Mouse (Mus musculus) heart, adult 2 months (tissue): ENCODE measurements at regions not wholly inside any gene's neighbourhood (a gene's known extent, or its start where the extent isn't known, plus 50 kb on each side); places are given as distances from the start of the nearest gene placed in this dataset.

Experiments
- DNase-seq, 2 experiments: peaks; one replicate each; pipeline ENCODE4 v3.0.0; 2021
- H3K27ac ChIP-seq: fragments of 200-600 bp; 2 replicates; pipeline ENCODE4 v1.8.1; 2022
- H3K27me3 ChIP-seq: fragments of 200-500 bp; 2 replicates; pipeline ENCODE4 v1.6.1; 2012; ENCODE audit warnings: mild to moderate bottlenecking, low read length, inconsistent platforms, mixed read lengths; ENCODE audit not compliant: control insufficient read depth, insufficient read depth
- H3K36me3 ChIP-seq: fragments of 200-500 bp; 2 replicates; pipeline ENCODE4 v1.6.1; 2012; ENCODE audit warnings: low read length, inconsistent platforms; ENCODE audit not compliant: control insufficient read depth, insufficient read depth
- H3K4me1 ChIP-seq: fragments of 200-500 bp; 2 replicates; pipeline ENCODE4 v1.6.1; 2011; ENCODE audit warnings: low read length; ENCODE audit not compliant: control insufficient read depth, insufficient read depth
- H3K4me3 ChIP-seq: fragments of 200-600 bp; 2 replicates; pipeline ENCODE4 v1.8.1; 2022
- H3K79me2 ChIP-seq: fragments of 200-500 bp; replicated peaks from 2 replicates; pipeline ENCODE4 v1.6.1; 2012; ENCODE audit warnings: mild to moderate bottlenecking, inconsistent platforms, low read length, moderate library complexity, mixed read lengths; ENCODE audit not compliant: control insufficient read depth, insufficient read depth
- H3K9ac ChIP-seq: fragments of 200-500 bp; 2 replicates; pipeline ENCODE4 v1.6.1; 2012; ENCODE audit warnings: low read depth, mild to moderate bottlenecking, control low read depth, inconsistent platforms, low read length, mixed read lengths
- CTCF ChIP-seq: fragments of 200-600 bp; IDR thresholded peaks from 2 replicates; pipeline ENCODE4 v1.8.1; 2022; ENCODE audit warnings: antibody characterized with exemption, mild to moderate bottlenecking, moderate library complexity
- EP300 ChIP-seq: fragments of 200-500 bp; IDR thresholded peaks from 2 replicates; pipeline ENCODE4 v1.6.1; 2011; ENCODE audit warnings: low read depth, low read length, control low read depth; ENCODE audit not compliant: insufficient read depth
- POLR2A ChIP-seq: fragments of 200-500 bp; IDR thresholded peaks from 2 replicates; pipeline ENCODE4 v1.6.1; 2011; ENCODE audit warnings: mild to moderate bottlenecking, low read depth, low read length, control low read depth; ENCODE audit not compliant: insufficient read depth
- WGBS: fragments of 180-500 bp; shearing (Covaris S2); methylation state at CpG from one replicate; pipeline ENCODE4 v1.1.7; 2018; 5-methylcytosine and 5-hydroxymethylcytosine counted together
- intact Hi-C: fragments of 180-260 bp; cut with DNase I; formaldehyde crosslinking; loops from one replicate; pipeline ENCODE4 v1.15.1; 2025

DNA sequence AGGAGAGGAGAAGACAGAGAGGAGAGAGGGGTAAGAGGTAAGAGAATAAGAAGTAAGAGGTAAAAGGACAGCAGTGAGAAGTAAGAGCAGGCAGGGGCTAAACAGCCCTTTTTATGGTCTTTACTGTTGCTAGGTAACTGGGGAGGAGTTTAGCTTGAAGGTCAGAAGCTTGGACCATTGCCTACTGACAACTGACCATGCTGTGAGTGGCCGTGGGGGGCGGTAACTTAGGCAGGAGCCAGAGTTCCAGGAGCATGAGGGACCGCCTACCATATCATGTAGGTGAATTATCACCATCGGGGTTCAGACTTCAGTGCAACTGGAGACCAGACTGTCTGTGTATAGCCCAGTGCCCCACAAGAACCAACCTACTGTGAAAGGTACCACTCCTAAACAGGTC lies 78.3 kb upstream of the 2610001J05Rik start:
- Histone ChIP-seq H3K27ac (no peak overlapping the region), H3K9ac (no peak overlapping the region), H3K4me1 (no peaks in the 10 kb centered on the region), H3K4me3 (no peak overlapping the region), H3K27me3 (no peaks in the 10 kb centered on the region), H3K36me3 (no peaks in the 10 kb centered on the region), H3K79me2 (no peaks in the 10 kb centered on the region)
- intact Hi-C loops = no loop called here
- no peak for DNase-seq
- TF ChIP-seq EP300 (no peak), CTCF (no peak), POLR2A (no peak)
- 74% methylated on average over 4 of the region's 4 CpGs for WGBS

DNA sequence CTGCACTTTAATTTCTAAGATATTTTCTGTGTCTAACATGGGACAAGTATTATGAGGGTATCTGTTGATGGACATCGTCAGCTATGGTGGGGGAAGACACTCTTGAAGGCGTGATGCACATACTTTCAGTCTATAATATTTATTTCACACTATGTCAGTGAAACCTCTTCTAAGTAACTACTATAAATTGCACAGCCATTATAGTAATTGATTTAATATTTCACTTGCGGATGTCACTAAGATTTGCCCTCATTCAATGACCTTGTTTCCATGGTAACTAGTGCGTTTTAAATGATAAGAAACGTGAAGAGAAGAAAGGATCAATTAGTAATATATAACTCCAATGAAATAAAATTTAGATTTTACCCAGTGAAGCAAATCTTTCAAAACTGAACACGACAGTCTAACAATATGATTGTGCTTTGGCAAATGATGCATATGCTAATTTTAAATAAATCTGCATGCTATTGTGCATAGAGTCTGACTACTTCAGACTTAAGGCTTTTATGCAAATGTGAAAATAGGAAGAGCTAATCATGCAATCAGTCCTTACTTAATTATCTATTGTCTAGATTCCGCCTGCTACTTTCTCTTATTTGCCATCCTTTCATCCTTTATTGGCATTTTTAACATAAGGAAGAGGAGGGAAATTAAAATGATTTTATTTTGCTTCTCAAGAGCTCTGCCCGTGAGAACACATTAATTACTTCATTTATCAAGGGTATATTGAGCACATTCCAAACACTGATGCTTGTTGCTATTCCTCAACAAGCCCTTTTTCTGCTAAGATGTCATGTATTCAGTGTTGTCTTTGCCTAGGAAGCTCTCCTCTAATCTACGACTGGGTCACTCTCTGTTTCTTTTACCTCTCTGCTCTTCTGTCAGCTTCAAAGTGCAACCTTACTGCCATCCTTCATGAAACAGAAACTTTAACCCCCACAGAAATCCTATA lies 49.8 kb upstream of the 2610001J05Rik start:
- TF ChIP-seq CTCF = no peak
- no peak for TF ChIP-seq POLR2A
- TF ChIP-seq EP300 = no peak
- no peak for DNase-seq
- WGBS = 82% methylated on average over 9 of the region's 9 CpGs
- Histone ChIP-seq H3K27me3 (no peaks in the 10 kb centered on the region), H3K4me3 (no peak overlapping the region), H3K4me1 (no peaks in the 10 kb centered on the region), H3K79me2 (no peaks in the 10 kb centered on the region), H3K27ac (no peak overlapping the region), H3K9ac (no peak overlapping the region), H3K36me3 (no peaks in the 10 kb centered on the region)
- intact Hi-C loops = no loop called here
